Mouse (Mus musculus) kidney, postnatal 25 days (tissue): ENCODE measurements at regions not wholly inside any gene's neighbourhood (a gene's known extent, or its start where the extent isn't known, plus 50 kb on each side); places are given as distances from the start of the nearest gene placed in this dataset.
A peak's percentile ranks its signal among the peaks of the same experiment; 100 is the strongest.

Experiments used
- DNase-seq, 2 experiments: peaks; one replicate each; pipeline ENCODE4 v3.0.0; 2021; ENCODE audit warnings: mixed read lengths in 2 of 2

DNA sequence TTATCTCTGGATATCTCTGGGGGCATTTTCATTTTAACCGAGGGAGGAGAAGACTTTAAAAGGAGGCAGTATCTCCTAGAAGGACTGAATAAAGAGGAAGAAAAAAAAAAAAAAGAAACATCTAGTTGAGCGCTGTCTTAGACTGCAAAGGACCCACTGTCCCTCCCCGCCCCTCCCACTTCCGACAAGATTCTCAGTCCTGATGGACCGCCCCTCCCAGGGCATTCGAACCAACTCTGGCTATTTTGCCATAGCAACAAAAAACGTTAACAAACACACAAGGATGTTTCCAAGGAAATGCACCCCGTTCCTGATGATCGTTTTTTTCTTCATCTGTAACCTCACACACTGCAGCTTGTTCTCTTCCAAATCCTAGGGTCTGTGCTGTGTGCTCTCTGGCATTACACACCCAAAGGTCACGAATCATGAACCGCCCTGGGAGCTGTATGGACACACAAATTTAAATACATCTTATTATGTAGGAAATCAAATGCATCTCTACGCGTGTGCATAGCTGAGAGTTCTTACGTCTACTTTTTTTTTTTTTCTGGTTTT lies 75.8 kb downstream of the Rnd3 start:
- DNase-seq, result peak in 1 of 2 experiments; percentile 36

DNA sequence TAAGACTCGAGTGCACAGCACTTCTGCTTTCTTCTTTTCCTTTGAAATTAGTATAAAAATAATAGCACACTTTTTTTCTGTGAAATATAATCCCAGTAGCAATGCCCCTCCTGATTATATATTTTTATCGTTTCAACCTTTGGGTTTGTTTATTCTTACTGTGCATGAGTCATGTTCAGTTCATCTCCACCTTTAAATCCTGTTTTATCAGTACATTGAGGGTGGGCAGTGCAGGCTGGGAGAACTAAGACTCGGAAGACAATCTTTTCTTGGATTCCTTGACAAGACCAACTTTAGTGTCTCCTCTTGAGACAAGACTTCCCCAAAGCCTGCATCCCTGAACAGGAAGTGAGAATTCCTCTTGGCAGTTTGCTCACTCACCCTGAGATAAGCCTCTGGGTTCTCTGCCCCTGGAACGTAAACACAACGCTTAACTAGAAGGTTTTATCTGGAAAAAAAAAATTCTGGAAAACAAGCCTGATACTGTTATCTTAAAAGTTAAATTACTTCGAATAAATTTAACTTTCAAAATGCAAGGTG lies 76.5 kb downstream of the Rnd3 start:
- no peak for DNase-seq

DNA sequence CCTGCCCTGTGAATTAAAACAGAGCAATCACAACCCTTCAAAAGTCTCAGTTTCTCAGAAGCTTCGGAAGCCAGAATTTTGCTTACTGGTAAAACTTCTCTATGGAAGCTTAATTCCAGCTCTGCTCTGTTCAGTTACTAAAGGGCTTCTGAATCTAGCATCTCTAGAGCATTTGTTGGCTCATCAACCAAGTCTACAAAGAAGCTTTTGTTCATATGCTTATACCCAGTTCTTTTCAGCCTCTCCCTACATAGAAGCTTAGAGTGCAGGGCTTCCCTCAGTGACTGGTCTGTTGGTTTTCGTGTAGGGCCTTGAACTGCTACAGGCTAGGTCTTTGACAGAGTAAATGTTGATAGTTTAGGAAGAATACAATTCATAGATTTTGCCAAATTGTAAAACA lies 78.0 kb downstream of the Rnd3 start:
- DNase-seq, result no peak

DNA sequence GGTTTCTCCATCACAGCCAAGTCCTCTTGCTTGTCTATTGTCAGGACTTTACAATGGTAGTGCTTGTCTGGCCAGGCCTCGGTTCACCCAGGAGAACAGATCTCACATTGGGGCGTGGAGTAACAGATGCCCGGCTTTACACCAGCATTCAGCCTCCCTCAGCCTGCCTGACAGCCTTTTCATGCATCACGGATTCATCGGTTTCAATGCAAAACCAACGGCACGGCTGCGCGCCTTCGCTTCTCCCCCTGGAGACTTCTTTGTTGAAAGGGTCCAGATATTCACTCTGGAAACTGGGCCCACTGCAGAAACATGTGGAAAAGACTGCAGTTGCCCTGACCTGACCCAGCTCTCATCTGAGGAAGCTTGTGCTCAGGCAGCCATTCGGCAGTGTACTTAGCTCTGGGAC lies 82.5 kb downstream of the Rnd3 start:
- no peak for DNase-seq

DNA sequence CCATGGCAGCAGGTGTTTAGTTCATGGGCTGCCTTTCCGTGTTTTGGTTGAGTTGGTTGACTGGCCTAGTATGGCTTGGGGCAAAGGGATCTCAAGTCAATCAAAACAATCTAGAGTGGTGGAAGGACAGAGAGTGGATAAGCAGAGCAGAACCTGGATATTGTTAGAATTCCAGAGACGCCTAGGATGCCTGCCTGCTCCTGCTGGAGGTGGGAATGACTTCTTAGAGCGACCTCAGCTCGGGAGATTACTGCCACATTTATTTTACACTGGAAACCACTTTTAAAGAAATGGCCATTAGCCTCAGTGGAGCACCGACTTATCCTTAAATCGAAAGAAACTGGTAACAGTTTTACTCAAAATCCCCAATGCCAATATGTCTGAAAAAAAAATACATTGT lies 83.1 kb downstream of the Rnd3 start:
- DNase-seq, result no peak

DNA sequence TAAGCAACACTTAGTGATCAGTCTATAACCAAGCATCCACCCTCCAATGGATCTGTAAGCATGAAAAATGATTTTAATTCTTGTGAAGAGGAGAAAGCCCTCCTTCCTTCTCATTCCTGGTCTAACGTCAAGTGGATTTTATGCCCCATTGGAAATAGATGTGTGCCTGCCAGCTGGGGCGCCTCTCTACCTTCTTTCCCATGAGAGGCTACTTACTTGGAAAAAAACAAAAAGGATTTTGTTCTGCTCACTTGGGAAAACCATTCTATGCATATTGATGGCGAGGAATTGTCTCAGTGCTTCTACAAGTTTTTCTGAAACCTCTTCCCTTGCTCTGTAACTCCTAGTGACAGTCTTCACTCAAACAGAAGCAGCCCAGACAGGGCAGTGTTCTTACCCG lies 84.1 kb downstream of the Rnd3 start:
- no peak for DNase-seq

DNA sequence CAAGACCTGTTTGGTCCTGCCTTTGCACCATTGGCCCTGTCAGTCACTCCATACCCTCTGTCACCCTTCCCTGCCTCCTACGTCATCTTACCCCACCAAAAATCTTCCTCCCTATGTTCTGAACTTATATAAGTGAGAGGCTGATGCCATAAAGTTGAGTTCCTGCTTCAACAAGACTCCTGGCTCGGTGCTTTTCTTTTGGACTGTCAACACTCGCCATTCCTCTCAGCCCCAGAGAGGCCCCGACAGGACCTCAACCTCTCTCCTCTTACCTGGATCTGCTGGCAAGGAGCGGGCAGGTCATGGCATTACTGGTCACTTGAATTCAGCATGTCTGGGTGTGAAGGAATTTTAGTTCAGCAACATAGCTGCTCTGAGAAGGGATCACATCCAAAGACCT lies 86.9 kb downstream of the Rnd3 start:
- DNase-seq, result no peak

DNA sequence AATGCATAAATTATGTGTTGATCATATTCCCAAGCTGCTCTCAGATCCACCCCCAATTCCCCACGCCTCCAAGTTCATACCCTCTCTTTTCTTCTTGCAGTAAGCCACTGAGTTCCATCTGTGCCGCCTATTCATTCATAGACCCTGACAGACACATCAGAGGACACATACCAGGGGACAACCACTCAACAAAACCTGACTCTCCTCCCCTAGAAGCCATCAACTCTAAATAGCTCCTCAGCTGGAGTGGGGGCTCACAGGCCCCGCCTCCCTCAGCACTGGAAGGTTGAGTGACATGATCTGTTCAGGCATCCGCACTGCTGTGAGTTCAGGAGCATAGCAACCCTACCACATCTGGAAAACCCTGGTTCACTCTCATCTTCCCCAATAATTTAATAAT lies 90.8 kb downstream of the Rnd3 start:
- no peak for DNase-seq

DNA sequence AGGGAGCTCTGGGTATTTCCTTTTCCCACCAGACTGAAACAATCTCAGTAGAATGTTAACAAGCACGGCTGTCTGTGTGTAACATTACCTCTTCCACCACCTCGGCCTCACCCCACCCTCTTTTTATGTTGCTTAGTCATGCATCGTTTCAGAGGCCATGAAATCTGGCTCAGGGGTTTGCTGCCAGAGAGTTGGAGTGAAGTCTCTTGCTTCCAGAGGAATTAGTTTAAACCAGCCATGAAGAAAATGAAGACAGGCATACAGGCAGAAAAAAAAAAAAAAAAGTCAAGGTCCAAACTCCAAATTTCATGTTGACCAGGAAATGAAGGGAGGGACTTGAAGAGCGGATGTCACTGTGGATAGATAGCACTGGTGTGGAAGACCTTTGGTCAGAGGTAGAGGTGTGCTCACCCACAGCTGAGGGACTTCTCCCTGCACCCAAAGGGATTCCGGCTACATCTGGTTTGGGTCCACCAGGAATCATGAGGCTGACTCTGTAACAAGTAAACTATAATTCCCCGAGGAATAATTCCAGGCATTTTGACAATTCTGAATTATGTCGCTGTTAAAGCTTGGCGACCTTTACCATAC lies 92.7 kb downstream of the Rnd3 start:
- DNase-seq, result peak; percentile 56 to 76

DNA sequence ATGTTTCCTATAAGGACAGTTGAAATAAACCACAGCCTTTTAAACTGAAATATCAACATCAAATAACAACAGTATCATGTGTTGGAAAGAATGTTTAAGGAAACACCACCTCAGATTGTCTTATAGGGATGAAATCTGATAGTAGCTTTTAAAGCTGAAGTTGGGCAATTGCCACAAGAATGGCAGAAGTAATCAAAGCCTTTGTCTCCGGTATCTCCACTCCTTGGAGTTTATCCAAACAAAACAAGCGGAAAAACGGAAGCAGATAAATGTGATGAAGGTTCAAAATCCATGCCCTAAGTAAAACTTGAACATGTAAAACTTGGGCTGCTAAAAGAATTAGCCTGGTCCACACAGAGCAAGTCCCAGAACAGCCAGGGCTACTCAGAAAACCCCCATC lies 93.6 kb downstream of the Rnd3 start:
- DNase-seq, result no peak

DNA sequence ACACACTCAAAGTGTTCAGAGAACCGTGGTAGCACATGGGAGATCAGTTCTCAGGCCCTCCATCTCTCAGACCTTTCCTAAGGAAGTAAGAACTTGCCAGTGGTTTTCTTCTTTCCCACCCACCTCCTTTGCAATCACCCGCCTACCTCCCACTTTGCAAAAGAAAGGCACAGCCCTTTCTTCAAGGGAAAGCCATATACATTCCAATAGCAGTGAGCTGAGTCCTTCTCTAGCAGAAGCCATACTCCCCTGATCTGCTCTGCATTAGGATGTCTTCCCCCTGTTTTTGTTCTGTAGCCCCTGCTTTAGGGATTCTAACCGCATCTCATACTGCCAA lies 99.1 kb downstream of the Rnd3 start:
- no peak for DNase-seq

DNA sequence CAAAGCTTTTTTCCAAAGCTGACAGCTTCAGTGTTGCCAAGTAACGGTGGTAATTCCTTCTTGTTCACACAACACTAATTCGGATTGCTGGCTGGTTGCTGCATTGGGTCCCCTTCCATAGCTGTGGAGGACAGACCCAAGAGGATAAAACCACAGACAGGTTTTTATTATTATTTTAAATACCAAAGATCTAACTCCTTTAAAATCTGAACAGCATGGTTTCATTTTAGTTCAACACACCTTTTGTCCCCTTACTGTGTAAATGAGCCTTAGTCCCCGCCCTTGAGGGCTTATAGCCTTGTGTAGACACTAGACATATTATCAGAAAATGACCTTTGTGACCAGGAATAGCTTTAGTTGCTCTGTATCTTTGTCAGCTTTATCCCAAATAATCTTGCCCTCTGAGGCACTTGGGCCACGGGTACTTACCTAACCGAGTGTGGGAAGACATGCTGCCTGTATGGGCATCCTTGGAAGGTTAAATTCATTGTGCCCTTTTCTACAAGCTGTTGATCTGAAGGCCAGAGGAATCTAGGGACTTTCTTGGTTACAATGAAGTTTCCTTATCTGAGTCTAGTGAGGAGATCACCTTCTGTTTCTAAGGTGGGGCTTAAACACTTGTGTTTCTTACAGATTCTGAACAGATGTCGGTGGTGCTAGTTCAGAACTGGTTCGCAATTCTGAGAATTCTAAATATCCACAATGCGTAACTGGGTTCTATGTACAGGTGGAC lies 99.6 kb downstream of the Rnd3 start:
- DNase-seq, result no peak

DNA sequence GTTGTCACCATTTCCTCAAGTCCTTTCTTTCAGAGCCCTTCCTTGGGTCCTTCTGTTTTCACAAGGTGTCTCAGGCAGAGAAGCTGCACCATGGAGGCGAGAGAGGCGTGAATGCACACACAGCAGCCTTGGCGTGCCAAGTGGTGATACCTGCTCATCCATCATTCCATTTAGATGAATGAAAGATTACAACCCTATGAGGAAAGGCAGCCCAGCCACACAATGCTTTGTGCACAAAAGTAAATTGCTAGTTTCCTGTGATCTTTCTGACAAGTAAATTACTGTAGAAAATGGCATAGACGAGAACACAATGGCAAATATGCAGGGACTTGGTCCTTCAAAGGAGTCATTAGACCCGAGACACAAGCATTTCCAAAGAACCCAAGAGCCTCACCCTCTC lies 101.4 kb downstream of the Rnd3 start:
- DNase-seq, result no peak

DNA sequence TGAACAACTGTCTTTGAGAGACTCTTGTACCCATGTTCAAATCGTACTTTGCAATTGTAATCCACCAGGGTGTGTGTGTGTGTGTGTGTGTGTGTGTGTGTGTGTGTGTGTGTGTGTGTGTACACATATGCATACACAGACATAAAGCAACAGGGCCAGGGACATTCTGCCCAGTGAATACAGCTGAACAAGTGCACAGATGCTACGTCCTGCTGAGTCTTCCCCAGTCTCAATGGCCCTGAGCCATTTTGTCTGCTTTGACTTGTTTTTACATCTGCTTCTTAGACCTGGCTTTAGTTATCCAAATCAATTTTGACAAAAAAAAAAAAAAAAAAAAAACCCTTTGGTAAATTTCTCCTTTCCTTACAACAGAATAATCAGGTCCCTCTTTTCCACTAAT lies 103.3 kb downstream of the Rnd3 start:
- no peak for DNase-seq

DNA sequence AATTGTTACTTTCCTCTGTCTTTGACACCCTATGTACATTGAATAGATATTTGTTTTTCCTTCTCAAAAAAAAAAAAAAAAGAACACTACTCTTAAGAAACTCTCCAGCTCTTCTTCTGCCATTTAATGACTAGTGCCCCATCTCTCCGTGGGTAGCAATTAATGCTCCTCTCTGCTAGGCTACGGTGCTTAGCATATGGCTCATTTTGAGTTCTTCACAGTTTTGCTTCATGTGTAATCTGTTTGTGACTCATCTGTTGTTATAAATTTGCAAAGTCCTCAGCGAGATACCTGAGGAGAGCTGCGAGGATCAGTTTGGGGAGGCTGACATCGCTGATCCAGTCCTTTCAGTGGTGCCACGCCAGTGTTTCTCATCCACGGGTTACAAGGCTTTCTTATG lies 107.8 kb downstream of the Rnd3 start:
- DNase-seq, result no peak

DNA sequence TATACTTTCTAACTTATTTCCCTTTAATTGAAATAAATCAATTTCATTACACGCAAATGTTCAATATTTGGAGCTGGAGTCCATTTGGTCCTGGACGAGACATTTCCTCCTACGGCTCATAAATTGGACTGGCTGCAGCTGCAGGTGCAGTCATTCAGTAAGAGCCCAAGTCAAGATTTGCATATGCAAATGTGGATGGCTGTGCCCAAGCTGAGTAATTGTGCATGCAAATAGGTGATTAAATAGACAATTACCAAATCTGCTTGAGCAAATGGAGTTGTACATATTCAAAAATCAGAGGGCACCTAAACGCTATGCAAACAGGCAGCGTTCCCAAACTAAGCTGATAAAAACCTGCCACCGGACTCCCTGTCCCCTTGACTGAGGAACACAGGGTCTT lies 110.2 kb downstream of the Rnd3 start:
- no peak for DNase-seq

DNA sequence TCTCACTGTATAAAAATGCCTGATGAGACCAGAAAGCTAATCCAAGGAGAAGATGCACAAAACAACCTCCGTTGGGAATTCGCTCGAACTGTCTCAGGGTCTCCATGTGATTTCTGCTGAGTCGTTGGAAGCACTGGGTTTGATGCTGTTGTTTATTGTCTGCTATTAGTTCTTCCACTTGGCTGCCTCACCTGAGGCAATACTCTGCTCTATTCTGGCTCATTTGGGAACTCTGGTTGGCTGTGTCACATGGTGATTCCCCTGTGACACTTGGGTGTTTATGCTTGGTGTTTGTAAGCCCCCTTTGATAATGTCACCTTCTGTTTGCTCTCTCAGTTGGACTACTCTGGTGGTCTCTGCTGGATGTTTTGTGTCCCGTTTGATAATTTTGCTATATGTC lies 111.9 kb downstream of the Rnd3 start:
- no peak for DNase-seq

DNA sequence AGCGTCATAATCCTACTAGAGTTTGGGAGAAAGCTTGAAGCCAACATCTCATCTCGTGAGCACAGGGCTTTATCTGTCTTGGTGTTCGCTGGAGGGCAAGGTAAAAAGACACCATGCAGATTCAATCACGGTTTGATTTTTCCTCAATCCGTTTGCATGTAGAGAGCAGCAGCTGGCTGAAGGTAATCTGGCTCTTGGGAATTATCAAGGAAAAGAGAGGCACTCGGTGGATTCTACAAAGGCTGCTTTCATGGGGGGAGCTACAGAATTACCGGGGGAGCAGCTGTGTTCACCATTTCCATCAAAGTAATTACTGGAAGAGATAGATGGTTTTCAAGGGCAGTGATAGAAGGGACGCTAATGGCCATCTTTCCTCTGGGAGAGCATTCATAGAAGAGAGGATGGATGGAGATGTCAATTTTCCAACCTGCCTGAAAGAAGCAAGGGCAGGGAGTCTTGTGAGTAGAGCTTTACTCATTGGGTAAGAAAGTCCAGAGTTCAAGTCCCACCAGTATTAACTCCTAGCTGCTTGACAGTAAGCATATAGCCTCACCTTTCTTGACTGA lies 112.6 kb downstream of the Rnd3 start:
- DNase-seq, result no peak

DNA sequence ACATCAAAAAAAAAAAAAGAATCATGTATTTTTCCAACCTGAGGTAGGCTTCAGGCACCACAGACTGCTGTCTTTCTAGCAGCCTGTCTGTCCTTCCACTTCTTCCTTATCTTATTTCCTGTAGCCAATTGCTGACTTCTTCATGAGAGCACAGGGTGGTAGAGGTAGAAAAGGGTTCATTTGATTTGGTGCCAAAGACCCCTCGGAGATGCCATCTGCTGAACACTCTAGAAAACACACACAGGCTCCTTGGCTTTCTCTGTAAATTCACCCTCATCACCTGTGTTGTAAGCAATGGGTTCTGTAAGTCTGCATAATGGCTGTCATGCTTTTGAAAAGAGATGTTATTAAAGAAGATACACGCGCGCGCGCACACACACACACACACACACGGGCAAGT lies 115.0 kb downstream of the Rnd3 start:
- DNase-seq, result no peak

DNA sequence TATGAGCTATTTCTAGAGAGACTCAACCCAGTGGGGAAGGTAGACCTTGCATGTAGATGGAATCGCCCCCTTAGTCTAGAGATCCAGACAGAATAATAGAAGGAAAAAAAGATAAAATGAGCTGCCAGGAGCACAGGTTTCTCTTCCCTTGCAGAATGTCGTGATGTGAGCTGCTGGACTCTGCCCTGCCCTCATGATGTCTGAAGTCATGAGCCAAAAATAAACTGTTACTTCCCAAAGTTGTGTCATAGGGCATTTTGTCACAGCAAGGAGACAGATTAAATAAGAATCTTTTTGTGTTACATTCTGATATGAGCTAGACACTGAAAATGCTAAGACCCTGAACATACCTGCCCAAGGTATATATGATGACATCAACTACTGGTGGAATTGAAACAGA lies 126.4 kb downstream of the Rnd3 start:
- peak in 1 of 2 experiments; percentile 7 for DNase-seq

DNA sequence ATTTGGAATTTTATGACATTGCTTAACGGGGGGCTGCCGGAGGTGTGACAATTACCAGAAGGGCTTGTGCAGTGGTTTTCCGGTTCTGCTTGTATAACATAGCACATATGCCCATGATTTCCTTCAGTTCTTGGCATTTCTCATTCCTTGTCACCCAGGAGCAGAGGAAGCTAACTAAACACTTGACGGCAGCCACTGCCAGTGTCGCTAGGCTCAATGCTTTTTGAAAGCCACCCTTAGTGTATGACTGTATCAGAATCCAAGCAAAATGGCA lies 132.8 kb downstream of the Rnd3 start:
- DNase-seq, result no peak

DNA sequence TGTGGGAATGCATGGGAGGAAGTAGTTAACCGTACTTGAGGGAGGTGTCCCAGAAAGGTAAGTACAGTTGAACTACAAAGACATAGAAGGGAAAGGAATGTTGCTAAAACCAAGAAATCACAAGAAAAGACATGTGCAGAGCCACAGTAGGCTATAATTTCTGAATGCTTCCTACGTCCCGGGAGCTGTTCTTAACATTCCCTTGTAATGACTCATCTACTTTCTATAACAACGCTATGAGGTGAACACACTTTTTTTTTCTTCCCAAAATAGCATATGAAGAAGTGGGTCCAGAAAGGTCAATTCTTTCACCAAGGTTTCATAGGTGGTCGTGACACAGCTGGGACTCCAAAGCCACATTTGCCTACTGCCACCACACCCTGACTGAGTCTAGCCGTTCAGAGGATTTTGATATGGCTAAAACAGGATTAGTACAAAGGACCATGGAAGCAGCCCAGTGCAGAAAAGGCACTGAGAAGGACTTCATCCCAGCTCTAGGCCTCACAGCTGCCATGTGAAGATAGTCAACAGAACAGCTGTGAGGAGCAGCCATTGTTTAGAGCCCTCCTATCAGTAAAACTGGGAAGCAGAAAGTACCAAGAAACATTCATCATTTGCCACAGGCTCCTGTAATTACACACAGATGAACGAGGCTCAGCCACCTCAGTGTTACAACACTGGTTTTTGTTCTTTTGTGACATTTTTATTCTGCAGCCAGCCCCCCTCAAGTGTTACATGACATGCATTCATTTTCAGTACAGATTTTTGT lies 133.4 kb downstream of the Rnd3 start:
- DNase-seq, result no peak

DNA sequence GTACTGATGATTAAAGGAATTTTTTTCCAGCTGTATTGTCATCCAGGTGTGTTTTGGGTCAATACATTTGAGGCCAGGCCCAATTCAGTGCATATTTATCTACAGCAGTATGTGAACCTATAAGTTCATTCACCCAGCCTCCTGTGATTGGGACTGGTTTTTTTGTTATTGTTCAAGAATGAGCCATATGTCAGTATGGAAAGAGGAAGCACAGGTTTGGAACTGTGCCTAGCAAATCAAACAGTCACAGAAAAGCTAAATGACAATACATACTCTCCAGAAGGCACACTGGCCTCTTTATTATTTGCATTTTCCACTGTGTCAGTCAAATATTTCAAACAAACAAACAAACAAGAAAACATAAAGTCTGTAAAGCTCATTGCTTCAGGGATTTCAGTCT lies 134.7 kb downstream of the Rnd3 start:
- no peak for DNase-seq

DNA sequence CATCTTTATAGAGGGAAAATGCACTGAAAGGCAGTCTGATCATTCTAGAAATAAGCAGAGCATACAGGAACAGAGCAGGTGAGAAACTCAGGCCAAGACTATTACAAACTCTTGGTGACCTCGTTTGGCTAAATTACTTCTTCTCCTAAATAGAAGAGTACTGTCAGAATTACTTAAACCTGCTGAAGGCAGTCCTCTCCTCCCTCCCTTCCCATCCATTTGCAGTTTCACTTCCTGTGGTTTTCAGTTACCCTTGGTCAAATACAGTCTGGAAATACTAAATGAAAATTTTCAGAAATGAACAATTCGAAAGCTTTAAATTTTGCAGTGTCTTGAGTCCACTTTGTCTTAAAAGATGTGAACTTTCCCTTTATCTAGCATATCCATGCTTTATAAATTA lies 135.8 kb downstream of the Rnd3 start:
- no peak for DNase-seq
